Mouse (Mus musculus) left cerebral cortex, adult 2 months (tissue): ENCODE measurements around the gene Ism2. TPM values are rescaled to one million over a fixed set of nuclear protein-coding genes. Genes with fewer than 3 reads are reported as not detected.

Experiments used
- DNase-seq, 2 experiments: peaks; one replicate each; pipeline ENCODE4 v3.0.0; 2021 to 2022; ENCODE audit warnings: low spot score in 2 of 2, mixed read lengths in 1 of 2; ENCODE audit errors: extremely low spot score in 1 of 2
- H3K27ac ChIP-seq: fragments of 200-600 bp; 2 replicates; pipeline ENCODE4 v1.8.1; 2022
- H3K4me3 ChIP-seq: fragments of 200-600 bp; 2 replicates; pipeline ENCODE4 v1.8.1; 2022
- CTCF ChIP-seq: fragments of 200-600 bp; IDR thresholded peaks from 2 replicates; pipeline ENCODE4 v1.8.1; 2022; ENCODE audit warnings: antibody characterized with exemption, mild to moderate bottlenecking, moderate library complexity
- intact Hi-C: fragments of 180-260 bp; cut with DNase I; formaldehyde crosslinking; loops from one replicate; pipeline ENCODE4 v1.15.1; 2025
- microRNA-seq, 2 experiments: library from miRNA; unstranded; fragments of <30 nt; microRNA quantifications; one replicate each; pipeline ENCODE4 v1.2.0; 2021
- total RNA-seq, 2 experiments: library from RNA; stranded (reverse); gene quantifications; 2 replicates each; pipeline ENCODE4 v1.2.3; 2021

Gene Ism2
- total RNA-seq, 2 experiments from 2014 or later: 0.19 to 0.27 TPM

DNA sequence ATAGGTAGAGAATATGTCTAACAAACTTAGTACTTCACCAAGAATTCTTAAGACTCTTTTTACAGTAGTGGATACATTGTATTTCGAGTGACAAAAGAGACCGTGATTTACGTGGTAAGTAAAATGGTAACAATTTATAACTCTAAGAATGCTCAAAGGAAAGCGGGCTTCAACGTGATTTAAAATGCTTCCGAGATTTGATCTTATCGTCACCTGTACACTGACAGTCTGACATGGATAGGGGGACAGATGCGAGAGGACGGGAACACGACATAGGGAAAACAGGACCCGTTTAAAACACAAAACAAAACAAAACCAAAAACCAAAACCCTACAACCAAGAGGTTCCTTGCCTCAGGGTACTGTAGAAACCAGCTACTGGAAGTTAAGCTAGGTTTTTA lies 34.1 kb downstream of the Ism2 start:
- TF ChIP-seq CTCF: no peak
- Histone ChIP-seq H3K4me3 (peak overlapping the region; percentile 97), H3K27ac (peak overlapping the region; percentile 98)
- DNase-seq: no peak
- intact Hi-C loops: no loop called here

DNA sequence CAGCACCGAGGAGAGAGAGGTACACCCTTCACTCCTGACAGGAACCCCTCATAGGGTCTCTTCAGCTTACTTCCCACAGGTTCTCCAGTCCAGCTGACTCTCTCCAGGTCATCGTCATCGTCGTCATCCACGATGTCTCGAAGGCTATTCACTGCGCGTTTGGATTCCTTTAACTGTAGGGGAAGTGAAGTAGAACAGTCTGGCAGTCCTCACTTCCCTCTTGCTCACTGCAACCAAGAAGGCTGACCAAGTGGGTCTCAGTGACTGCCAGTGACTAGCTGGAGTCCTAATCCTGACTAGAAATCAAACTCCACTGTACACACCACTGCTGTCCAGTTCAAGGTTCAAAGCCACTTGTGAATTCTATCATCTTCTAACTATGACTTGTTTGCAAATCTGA lies 38.9 kb downstream of the Ism2 start:
- intact Hi-C loops: no loop called here
- no peak for DNase-seq
- Histone ChIP-seq H3K27ac (no peak overlapping the region), H3K4me3 (no peak overlapping the region)
- no peak for TF ChIP-seq CTCF

DNA sequence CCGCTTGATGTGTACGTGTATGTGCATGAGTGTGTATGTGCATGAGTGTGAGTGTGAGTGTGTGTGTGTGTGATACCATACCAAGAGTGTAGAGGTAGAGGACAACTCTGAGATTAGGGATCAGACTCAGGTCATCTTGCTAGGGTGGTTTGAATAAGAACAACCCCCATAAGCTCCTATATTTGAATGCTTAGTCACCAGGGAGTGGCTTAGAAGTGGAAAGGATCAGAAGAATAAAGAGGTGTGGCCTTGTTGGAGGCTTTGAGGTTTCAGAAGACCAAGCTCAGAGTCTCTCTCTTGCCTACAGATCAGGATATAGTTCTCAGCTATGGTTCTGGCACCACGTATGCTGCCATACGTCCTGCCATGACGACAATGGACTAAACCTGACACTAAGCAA lies 42.9 kb downstream of the Ism2 start:
- no peak overlapping the region for H3K4me3 ChIP-seq
- no peak for DNase-seq
- H3K27ac ChIP-seq: no peak overlapping the region
- no peak for TF ChIP-seq CTCF
- intact Hi-C loops: no loop called here

DNA sequence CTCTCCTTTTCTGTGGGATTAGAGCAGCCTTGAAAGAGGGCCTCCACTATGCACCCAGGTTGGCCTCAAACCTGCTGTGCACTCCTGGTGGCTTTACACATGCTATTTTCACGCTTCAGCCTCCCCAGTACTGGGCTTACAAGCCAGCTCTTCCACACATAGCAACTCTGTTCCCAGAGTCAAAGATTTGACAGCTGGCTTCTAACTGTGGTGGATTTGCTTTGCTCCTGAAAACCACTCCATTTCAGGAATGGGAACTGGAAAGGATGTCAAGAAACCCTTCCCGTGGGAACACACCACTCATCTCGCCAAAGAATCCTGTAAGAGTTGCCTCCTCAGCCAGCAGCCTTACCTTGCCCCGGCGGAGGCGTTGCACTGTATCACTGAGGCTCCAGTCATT lies 45.6 kb downstream of the Ism2 start:
- intact Hi-C loops: no loop called here
- Histone ChIP-seq H3K4me3 (no peak overlapping the region), H3K27ac (no peak overlapping the region)
- TF ChIP-seq CTCF: no peak
- DNase-seq: no peak

DNA sequence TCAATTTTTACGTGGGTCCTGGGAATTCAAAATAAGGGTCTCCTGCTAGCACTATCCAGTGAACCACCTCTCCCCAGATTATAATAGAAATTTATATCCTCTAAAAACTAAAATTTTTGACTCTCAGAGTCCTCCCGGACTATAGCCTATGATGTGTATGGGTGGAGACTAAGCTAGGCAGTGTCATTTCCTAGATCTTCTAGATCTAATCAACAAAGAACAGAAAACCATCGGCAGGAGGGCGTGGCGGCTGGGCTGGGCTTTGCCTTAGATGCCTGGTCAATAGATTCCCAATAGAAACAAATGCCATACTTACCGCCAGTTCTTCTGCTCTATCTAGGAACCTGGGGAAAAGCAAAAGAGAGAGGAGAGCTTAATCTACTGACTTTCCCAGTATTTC lies 49.3 kb downstream of the Ism2 start:
- intact Hi-C loops: no loop called here
- DNase-seq: no peak
- Histone ChIP-seq H3K27ac (no peak overlapping the region), H3K4me3 (no peak overlapping the region)
- no peak for TF ChIP-seq CTCF

DNA sequence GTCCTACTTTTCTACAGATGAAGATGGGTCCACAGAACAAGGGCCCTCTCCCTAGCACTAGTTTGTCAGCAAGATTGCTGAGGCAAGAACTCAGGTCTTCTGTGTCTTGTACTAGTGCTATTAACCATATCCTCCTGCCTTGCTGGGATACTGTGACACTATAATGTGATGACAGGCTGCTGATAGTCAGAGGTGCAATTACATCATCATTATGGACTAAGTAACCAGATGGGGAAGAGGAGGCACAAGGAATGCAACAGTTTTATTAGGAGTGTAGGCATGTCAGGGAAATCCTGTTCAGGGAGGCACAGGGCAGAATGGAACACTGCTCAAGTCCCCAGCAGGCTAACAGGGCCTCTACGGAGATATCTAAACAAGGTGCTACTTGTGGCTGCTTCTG lies 60.9 kb downstream of the Ism2 start, which contains the start of gene Noxred1:
TSS of gene Noxred1 (minus strand) at position 101 of the 400 bp plus-strand sequence.
- no peak for TF ChIP-seq CTCF
- Histone ChIP-seq H3K27ac (no peak within 1 kb of the TSS), H3K4me3 (no peak within 1 kb of the TSS)
- intact Hi-C loops: no loop called here
- DNase-seq: no peak

DNA sequence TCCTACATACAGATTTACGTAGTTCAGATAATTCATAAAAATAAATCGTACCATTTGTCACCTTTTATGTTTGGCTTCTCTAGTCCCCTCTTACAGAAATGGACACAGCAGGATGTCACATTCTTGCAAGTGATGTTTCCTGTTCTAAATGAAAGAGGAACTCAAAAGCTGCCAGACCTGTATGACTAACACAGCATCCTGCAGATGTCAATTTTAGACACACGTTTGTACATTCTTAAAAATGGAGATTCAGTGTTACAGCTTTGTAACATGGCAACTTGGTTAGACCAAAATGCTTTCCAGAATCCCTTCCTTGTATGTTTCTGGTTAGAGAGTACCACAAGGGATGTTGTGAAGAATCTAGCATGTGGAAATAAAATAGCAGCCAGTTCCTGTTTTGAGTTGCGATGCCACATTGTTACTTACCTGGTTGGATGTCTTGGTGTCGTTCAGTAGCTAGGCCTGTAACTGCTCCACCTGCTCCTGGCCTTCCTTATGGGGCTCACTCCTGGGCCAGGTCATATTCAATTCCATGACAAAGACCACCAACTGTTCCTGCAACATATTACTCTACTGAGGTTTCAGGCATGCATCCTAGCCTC lies 62.5 kb downstream of the Ism2 start:
- DNase-seq: no peak
- intact Hi-C loops: no loop called here
- TF ChIP-seq CTCF: no peak

DNA sequence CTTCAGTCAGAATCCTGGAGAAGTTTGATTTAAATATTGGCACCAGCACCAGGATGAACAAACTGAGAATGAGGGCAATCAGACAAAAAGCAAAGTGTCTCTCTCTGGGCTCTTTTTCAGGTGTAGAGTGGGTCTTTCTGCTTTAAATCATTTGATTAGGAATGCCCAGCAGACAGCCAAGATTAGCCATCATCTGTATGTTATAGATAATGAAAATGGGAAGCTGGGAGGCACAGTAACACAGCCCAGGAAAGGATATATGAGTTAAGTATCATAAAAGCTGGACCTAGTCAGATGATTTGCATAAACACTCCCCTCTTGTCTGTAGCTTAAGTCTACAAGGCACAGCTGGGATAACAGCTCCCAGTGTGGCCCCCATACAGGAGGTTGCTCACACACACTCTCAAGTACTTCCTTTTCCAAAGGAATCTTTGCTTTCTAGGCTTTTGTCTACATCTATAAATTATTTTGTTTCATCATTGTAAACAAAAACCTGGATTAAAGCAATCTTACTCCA lies 69.1 kb downstream of the Ism2 start:
- no peak for TF ChIP-seq CTCF
- H3K4me3 ChIP-seq: no peak overlapping the region
- no peak overlapping the region for H3K27ac ChIP-seq
- DNase-seq: no peak
- intact Hi-C loops: no loop called here

More for the DNA sequence above, 62.5 kb downstream of the Ism2 start:
- Histone ChIP-seq H3K4me3 (no peak overlapping the region), H3K27ac (no peak overlapping the region)

DNA sequence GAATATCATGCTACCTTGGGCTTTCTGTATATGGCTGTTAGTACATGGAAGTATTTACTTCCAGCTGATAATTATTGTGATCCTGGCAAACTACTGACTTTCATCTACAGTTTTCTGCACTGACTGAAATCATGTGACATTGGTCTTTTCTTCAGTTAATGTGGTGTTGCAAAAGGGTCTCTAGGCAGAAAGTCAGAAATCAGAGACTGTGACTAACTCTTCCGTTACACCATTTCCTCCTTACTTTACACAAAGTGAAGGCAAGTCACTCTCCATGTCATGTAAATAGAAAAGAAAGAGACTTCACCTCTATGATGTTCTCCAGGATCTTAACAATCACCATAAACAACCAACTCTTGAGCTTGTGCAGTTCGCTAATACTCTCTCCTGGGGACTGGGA lies 69.9 kb downstream of the Ism2 start:
- intact Hi-C loops: no loop called here
- no peak for DNase-seq
- TF ChIP-seq CTCF: no peak
- no peak overlapping the region for H3K27ac ChIP-seq
- H3K4me3 ChIP-seq: no peak overlapping the region

Small RNAs within 50 kb of the gene (microRNA-seq; reads per million reads assigned to microRNA genes)
- gene Gm47293: 0 reads per million in 2 experiments

Other genes starting within 250 kb of the Ism2 start
- gene Ngb, start 197.2 kb downstream of the Ism2 start, total RNA-seq: 1 to 10 TPM; 9.1 to 9.4 TPM
- gene Gstz1, start 152.5 kb downstream of the Ism2 start, total RNA-seq: 10 to 100 TPM; 48.9 to 50.3 TPM
- gene Pomt2, start 151.7 kb downstream of the Ism2 start, total RNA-seq: 10 to 100 TPM; 16.4 to 19.6 TPM
- 1 to 10 TPM; 4.7 TPM for gene Samd15, start 100.0 kb downstream of the Ism2 start, total RNA-seq
- 10 to 100 TPM; 27.5 to 29.5 TPM for gene Tmed8, start 99.3 kb downstream of the Ism2 start, total RNA-seq
- 1 to 10 TPM; 1.1 to 3.8 TPM for gene Noxred1, start 61.0 kb downstream of the Ism2 start, total RNA-seq
- gene Vipas39, start 33.4 kb downstream of the Ism2 start, total RNA-seq: 10 to 100 TPM; 52.8 to 55.8 TPM
- 100 to 1,000 TPM; 172 to 177 TPM for gene Ahsa1, start 33.2 kb downstream of the Ism2 start, total RNA-seq
- gene Sptlc2, start 88.7 kb upstream of the Ism2 start, total RNA-seq: 10 to 100 TPM; 32.4 to 33.0 TPM
- 10 to 100 TPM; 85.9 to 91.9 TPM for gene Slirp, start 144.2 kb upstream of the Ism2 start, total RNA-seq
- 10 to 100 TPM; 19.0 to 19.6 TPM for gene Alkbh1, start 144.3 kb upstream of the Ism2 start, total RNA-seq
- 10 to 100 TPM; 63.2 to 73.1 TPM for gene Snw1, start 172.6 kb upstream of the Ism2 start, total RNA-seq
- not detected for gene Gm5788, start 195.0 kb upstream of the Ism2 start, total RNA-seq
- not detected for gene Gm8300, start 214.6 kb upstream of the Ism2 start, total RNA-seq